Mouse (Mus musculus): ENCODE results near the gene Arhgap45. TPM values are rescaled to one million over a fixed set of nuclear protein-coding genes. Genes with fewer than 3 reads are reported as not detected.
"Not testable (repeated sequence)": the region's sequence is repeated elsewhere in the genome, so short reads cannot be mapped to it uniquely, and the experiment has no call there.

The Arhgap45 gene
- polyA plus RNA-seq, 1 experiment from 2014 or later: 2.0 TPM

DNA sequence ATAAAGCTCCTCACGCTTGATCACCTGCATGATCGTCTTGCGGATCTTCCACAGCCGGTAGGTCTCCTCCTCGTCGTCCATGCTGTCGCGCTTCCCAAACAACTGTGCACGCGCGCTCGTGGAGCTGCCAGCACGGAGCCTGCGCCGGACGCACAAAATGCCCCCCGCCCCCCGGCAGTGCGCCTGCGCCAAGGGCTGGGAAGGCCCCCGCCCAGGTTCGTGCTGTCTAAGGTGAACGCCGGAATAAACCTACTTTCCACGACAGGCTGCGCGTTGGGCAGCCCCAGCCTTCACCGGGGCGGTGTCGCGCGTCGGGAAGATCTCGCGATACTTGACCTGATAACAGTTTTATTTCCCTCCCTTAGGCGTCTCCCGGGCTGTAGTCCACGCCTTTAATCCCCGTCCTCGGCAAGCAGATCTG, 23.1 kb downstream of the Arhgap45 start, which contains the start of gene Polr2e:
Gene Polr2e (minus strand): TSS at position 237 of the 421 bp plus-strand sequence.
- TF ChIP-seq CTCF (IDR thresholded peaks at IDR 0.05; ENCODE audit: low read depth) (no peak), EP300 (optimal IDR thresholded peaks at IDR 0.05) (peak; percentile 98)
- DNase-seq (ENCODE audit: low spot score): peak; percentile 98
- no peaks in the 10 kb centered on the region for H3K9me3 ChIP-seq (ENCODE audit: control insufficient read depth, low read length)
- WGBS: under 1% methylated on average over 40 of the region's 40 CpGs
- H3K27ac ChIP-seq (replicated peaks): peak within 1 kb of the TSS; percentile 59
- peaks cover 18% of the 10 kb centered on the region for H3K36me3 ChIP-seq (ENCODE audit: control insufficient read depth, insufficient read depth, low read length)
- no peaks in the 10 kb centered on the region for H3K27me3 ChIP-seq (ENCODE audit: control insufficient read depth, insufficient read depth, low read length)
- 0 out of 2 replicates have a peak, but pooled peaks cover 4% of the 10 kb centered on the region for H3K4me1 ChIP-seq (replicated peaks; ENCODE audit: control insufficient read depth, insufficient read depth)
- ATAC-seq (ENCODE audit: low FRiP score, low TSS enrichment): peak; percentile 97
- peak within 1 kb of the TSS; percentile 61 for H3K4me3 ChIP-seq (ENCODE audit: low read depth, low read length)
- H3K9ac ChIP-seq (ENCODE audit: low read length): peak within 1 kb of the TSS; percentile 74
- H3K4me2 ChIP-seq (replicated peaks; ENCODE audit: low read depth): peak within 1 kb of the TSS; percentile 74

DNA sequence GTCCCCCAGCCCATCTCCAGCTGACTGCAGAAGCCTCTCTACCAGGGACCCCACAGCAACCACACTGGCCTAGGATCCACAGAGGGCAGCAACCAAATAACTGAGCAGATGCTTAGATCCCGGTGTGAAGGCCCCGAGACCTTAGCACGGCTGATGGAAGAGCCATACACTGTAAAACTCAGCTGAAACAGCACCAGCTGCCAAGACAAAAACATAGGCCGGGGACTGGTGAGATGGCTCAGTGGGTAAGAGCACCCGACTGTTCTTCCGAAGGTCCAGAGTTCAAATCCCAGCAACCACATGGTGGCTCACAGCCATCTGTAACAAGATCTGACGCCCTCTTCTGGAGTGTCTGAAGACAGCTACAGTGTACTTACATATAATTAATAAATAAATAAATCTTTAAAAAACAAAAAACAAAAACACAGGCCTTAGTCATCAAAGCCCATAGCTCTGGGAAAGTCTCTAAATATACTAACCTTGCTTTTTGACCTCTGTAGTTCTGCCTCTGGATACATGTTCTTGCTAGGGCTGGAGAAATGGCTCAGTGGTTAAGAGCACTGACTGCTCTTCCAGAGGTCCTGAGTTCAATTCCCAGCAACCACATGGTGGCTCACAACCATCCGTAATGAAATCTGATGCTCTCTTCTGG, 25.1 kb downstream of the Arhgap45 start:
- not testable (repeated sequence) for ATAC-seq (ENCODE audit: low FRiP score, low TSS enrichment); H3K27me3 ChIP-seq (ENCODE audit: control insufficient read depth, insufficient read depth, low read length); H3K9ac ChIP-seq (ENCODE audit: low read length); H3K4me3 ChIP-seq (ENCODE audit: low read depth, low read length); DNase-seq (ENCODE audit: low spot score); H3K36me3 ChIP-seq (ENCODE audit: control insufficient read depth, insufficient read depth, low read length); H3K27ac ChIP-seq (replicated peaks); H3K9me3 ChIP-seq (ENCODE audit: control insufficient read depth, low read length); H3K4me2 ChIP-seq (replicated peaks; ENCODE audit: low read depth); H3K4me1 ChIP-seq (replicated peaks; ENCODE audit: control insufficient read depth, insufficient read depth)
- 90% methylated on average over 7 of the region's 8 CpGs for WGBS

DNA sequence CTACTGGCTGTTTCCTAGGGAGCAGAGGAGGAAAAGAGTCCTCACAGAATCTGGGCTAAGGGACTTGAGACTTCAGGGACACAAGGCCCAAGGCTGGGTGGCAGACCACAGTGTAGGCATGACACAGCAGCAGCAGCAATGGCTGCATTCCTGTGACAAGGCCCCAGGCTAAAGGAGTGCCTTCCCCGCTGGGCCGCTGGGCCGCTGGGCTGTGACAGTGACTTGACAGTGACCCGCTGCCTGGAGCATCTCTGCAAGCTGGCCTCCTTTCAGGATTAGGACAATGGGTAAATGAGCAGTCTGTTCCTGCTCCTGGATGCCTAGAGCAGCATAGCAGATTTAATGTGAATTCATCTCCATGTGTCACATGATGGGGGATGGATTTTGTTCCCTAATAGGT, 27.6 kb downstream of the Arhgap45 start:
- H3K4me3 ChIP-seq (ENCODE audit: low read depth, low read length): no peak overlapping the region
- H3K9ac ChIP-seq (ENCODE audit: low read length): no peak overlapping the region
- TF ChIP-seq EP300 (optimal IDR thresholded peaks at IDR 0.05): no peak
- TF ChIP-seq CTCF (IDR thresholded peaks at IDR 0.05; ENCODE audit: low read depth): no peak
- H3K36me3 ChIP-seq (ENCODE audit: control insufficient read depth, insufficient read depth, low read length): no peaks in the 10 kb centered on the region
- no peak overlapping the region for H3K4me2 ChIP-seq (replicated peaks; ENCODE audit: low read depth)
- DNase-seq (ENCODE audit: low spot score) (no peak), ATAC-seq (ENCODE audit: low FRiP score, low TSS enrichment) (no peak)
- no peaks in the 10 kb centered on the region for H3K27me3 ChIP-seq (ENCODE audit: control insufficient read depth, insufficient read depth, low read length)
- WGBS: 66% methylated on average over 4 of the region's 4 CpGs
- H3K27ac ChIP-seq (replicated peaks): no peak overlapping the region
- no peaks in the 10 kb centered on the region for H3K4me1 ChIP-seq (replicated peaks; ENCODE audit: control insufficient read depth, insufficient read depth)
- H3K9me3 ChIP-seq (ENCODE audit: control insufficient read depth, low read length): no peaks in the 10 kb centered on the region

DNA sequence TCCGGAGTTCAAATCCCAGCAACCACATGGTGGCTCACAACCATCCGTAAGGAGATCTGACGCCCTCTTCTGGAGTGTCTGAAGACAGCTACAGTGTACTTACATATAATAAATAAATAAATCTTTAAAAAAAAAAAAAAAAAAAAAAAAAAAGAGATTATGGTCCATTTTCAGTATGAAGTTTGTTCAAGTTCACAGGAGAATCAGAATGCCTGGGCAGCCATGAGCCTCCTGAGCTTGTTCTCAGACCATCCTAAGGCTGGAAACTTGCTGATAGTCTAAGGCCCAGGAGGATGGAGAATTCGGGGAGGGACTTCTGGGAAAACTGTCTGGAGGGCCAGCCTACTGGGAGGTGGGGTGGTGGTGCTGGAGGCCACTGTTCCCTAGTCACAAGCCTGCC, 28.9 kb downstream of the Arhgap45 start:
- H3K27me3 ChIP-seq (ENCODE audit: control insufficient read depth, insufficient read depth, low read length); DNase-seq (ENCODE audit: low spot score); ATAC-seq (ENCODE audit: low FRiP score, low TSS enrichment); H3K9ac ChIP-seq (ENCODE audit: low read length); H3K9me3 ChIP-seq (ENCODE audit: control insufficient read depth, low read length); H3K4me1 ChIP-seq (replicated peaks; ENCODE audit: control insufficient read depth, insufficient read depth); H3K4me2 ChIP-seq (replicated peaks; ENCODE audit: low read depth); H3K4me3 ChIP-seq (ENCODE audit: low read depth, low read length); H3K27ac ChIP-seq (replicated peaks); H3K36me3 ChIP-seq (ENCODE audit: control insufficient read depth, insufficient read depth, low read length): not testable (repeated sequence)
- 82% methylated on average over 2 of the region's 4 CpGs for WGBS

DNA sequence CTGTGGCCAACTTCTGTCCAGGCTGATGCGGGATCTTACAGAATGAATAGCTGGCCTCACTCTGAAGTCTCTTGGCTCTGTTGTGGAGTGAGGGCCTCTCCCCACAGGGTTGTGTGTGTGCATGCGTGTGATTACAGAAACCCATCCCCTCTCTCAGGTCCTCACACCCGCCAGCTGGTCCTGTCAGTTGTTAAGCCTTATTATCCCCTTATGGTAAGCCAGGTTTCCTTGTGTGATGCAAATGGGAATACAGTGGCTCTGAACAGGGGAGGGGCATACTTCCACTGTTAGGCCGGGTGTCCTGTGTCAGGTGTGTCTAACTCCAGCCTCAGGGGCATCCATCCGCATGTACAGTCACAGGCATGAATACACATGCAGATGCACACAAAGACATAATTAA, 29.3 kb downstream of the Arhgap45 start:
- DNase-seq (ENCODE audit: low spot score): no peak
- Histone ChIP-seq H3K4me3 (ENCODE audit: low read depth, low read length) (no peak overlapping the region), H3K27ac (replicated peaks) (no peak overlapping the region), H3K27me3 (ENCODE audit: control insufficient read depth, insufficient read depth, low read length) (no peaks in the 10 kb centered on the region), H3K4me1 (replicated peaks; ENCODE audit: control insufficient read depth, insufficient read depth) (no peaks in the 10 kb centered on the region), H3K9me3 (ENCODE audit: control insufficient read depth, low read length) (no peaks in the 10 kb centered on the region), H3K4me2 (replicated peaks; ENCODE audit: low read depth) (no peak overlapping the region), H3K36me3 (ENCODE audit: control insufficient read depth, insufficient read depth, low read length) (no peaks in the 10 kb centered on the region), H3K9ac (ENCODE audit: low read length) (no peak overlapping the region)
- ATAC-seq (ENCODE audit: low FRiP score, low TSS enrichment): no peak
- WGBS: 87% methylated on average over 5 of the region's 5 CpGs
- TF ChIP-seq EP300 (optimal IDR thresholded peaks at IDR 0.05): no peak
- TF ChIP-seq CTCF (IDR thresholded peaks at IDR 0.05; ENCODE audit: low read depth): no peak

DNA sequence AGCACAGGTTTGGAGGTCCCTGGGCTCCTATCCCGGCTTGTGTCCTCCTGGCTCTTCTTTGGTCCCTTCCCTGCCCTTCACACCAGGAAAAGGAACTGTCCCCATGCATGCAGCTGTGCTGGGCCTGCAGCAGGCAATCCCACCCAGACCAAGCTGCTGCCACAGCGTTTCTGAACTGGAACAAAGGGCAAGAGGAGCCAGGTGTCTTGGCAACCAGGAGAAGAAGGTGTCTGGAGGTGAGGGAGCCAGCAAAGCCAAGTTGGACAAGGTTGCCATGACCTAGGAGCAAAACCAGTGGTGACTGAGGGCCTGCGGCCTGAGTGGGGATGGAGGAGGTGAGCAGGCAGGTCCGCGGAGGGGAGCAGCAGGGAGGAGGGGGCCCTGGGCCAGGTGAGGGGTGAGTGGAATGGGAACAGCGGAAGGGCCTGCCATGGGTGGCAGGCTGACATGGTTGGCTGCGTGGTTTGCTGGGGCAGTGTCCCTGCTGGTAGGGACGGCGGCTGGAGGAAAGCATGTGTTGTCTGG, 30.6 kb downstream of the Arhgap45 start, which contains the start of gene Gpx4:
Gene Gpx4 (plus strand): TSS at position 126 of the 525 bp plus-strand sequence.
- Histone ChIP-seq H3K36me3 (ENCODE audit: control insufficient read depth, insufficient read depth, low read length) (no peaks in the 10 kb centered on the region), H3K9me3 (ENCODE audit: control insufficient read depth, low read length) (no peaks in the 10 kb centered on the region), H3K9ac (ENCODE audit: low read length) (0 out of 2 replicates have a peak within 1 kb of the TSS, but pooled peaks have one; percentile 8), H3K4me2 (replicated peaks; ENCODE audit: low read depth) (no peak within 1 kb of the TSS), H3K4me1 (replicated peaks; ENCODE audit: control insufficient read depth, insufficient read depth) (no peaks in the 10 kb centered on the region; the same call in 1 of the 2 replicates), H3K27me3 (ENCODE audit: control insufficient read depth, insufficient read depth, low read length) (no peaks in the 10 kb centered on the region), H3K27ac (replicated peaks) (no peak within 1 kb of the TSS), H3K4me3 (ENCODE audit: low read depth, low read length) (no peak within 1 kb of the TSS)
- 65% methylated on average over 9 of the region's 9 CpGs for WGBS
- TF ChIP-seq EP300 (optimal IDR thresholded peaks at IDR 0.05) (no peak), CTCF (IDR thresholded peaks at IDR 0.05; ENCODE audit: low read depth) (no peak)
- no peak for ATAC-seq (ENCODE audit: low FRiP score, low TSS enrichment)
- DNase-seq (ENCODE audit: low spot score): no peak

Measured in stomach, postnatal 0 days (tissue).